Mouse (Mus musculus) frontal cortex, postnatal 14 days (tissue): Measurements from ENCODE around the gene Tead4.
"Not testable (repeated sequence)": the region's sequence is repeated elsewhere in the genome, so short reads cannot be mapped to it uniquely, and the experiment has no call there.

Experiments used
- DNase-seq, 2 experiments: peaks; one replicate each; pipeline ENCODE4 v3.0.0; 2022; ENCODE audit warnings: low spot score in 2 of 2

Tead4 gene

DNA sequence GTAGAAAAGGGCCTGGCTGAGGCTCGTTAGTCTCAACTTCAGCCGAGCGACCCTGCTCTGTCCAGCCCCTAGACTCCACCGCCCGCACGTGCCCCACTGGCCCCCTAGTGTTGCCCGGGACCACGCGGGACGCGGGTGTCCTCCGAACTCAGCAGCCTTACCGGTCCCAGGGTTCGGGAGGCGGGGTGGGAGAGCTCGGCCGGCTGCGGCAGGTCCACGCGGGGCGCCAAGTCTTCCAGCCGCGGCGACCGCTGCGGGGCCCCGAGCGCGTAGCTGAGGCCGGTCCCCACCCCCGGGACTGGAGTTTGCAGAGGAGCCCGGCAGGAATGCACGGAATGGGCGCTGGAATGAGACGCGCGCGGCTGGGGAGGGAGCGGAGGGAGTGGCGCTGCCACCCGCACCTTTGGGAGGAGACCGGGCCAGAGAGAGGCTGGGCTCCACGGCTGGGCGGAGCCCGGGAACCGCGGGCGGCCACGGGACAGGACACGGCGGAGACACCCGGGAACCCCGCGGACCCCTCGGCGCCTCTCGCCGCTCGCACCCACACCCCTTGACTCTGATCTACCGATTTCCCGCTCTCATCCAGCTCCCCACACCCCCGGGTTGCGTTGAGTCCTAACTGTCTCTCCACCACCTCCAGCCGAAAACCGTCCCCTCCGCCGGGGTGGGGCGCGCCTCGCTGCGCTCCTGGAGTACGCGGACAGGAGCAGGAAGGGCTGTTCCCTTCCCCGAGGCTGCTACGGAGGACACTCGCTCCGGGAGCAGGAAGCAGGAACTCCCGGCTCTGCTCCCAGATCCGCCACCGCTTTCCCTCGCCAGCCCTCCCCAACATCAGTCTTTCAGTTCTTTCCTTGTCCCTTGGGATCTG lies at the start of gene Tead4:
Tead4 (minus strand) TSS at position 690 of the 868 bp plus-strand sequence.
- no peak for DNase-seq

DNA sequence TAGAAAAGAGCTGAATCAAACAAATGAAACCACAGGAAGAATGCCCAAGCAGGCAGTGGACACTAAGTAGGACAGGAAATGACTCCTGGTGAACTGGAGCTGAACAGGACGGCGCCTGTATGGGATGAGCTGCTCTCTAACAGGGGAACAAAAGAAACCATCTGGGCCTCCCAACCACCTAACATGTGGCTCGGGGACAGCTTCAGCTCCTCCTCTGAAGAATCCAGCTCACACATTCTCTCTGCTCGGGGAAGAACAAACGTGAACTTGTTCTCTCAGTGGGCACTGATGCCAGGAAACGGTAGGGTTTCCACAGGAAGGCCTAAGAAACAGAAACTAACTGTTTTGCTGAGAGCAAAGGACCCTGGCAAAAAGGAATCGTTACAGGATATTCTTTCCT lies 49.1 kb upstream of the Tead4 start:
- peak in 1 of 2 experiments; percentile 35 for DNase-seq

DNA sequence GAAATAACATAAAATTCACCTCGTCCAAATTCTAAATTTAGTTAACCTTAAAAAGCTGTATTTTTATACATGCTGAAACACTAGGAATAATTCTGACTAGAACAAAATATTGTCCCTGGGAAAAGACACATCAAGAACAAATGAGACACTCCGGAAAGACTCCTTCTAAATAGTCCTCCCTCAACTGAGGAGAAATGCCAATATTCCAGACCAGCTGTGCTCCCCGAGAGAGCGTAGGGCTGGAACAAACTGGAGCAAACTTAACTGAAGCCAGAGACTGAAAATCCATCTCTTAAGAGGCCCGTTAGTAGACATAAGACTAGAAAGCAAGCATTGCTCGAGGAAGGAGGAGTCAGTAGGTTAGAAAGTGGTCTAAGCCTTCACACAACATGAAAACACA lies 46.2 kb upstream of the Tead4 start:
- no peak for DNase-seq

DNA sequence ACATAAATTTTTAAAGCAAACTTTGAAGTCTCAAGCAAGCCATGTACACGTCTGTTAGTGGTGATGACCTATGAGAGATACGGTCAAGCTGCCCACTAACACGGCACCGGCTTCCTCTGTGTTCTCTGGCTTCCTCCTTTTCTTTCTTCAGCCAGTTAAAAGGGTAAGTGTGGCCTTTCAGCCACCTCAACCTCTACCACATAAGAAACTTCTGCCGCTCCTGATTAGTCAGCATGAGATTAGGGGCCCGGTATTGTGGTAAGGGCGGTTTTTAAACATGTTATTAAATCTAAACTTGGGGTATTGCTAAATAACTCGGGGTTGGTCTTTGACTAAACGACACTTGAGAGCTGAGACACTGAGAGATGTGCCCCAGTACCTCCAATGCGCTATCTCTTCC lies 45.0 kb upstream of the Tead4 start:
- DNase-seq, result no peak

DNA sequence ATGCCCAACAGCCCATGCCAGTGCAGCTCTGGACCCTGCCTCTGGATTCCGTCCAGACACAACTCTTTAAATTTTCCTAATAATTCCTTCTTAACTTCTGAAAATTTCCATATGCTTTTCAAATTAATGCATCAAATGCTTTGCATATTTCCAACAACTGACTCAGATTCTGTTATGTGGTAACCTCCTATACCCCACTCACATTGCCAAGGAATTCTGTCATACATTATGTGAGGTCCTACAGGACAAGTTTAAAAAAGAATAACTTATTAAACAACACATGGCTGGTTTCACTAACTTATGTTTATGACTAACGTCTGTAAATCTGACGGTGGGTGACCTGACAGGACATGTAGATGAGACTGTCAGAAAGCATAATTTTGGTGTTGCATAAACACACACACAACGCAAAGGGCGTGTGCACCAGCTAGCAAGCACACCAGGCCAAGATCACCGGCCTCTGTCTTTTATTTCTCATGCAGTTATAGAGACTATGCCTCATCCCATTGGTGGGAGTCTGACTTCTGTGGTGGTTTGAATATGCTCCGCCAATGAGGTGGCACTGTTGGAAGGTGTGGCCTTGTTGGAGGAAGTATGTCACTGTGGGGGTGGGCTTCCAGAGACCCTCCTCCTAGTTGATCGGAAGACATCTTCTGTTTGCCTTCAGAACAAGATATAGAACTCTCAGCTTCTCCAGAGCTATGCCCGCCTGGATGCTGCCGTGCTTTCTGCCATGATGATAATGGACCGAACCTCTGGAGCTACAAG lies 41.5 kb upstream of the Tead4 start:
- no peak for DNase-seq

DNA sequence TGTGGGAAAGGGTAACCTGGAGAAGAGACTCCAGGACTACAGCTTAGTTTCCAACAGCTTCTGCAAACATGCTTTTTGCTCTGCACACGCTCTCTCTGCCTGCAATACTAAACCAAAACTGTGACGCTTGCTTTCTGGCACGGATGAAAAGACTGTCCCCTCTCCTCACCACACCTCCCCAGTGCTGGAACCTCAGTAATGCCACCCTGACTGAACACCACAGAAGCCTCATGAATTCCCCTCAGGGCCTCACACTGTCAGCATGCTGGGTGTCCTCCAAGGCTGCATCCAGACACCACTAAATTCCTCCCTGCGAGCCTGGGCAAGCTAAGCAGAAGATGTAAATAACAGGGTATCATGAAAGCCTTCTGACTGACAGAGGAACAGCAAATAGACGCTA lies 38.3 kb upstream of the Tead4 start:
- no peak for DNase-seq

DNA sequence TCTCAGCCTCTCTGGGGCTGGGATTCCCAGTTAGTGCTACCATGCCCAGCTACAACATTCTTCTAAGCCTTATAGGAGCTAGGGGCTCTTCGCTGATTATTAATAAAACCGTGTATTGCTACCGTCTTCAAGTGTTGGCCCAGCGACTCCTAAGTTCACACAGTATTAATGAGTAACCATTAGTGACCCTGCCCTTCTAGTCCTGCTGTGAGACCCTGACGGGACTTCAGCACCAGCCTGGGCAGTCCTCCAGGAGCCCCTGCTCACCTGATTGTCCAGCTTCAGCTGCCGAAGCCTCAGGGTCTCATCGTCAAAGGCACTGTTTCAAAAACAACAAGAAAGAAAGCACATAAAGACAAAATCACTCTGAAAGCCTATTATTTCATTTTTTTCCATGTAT lies 36.8 kb upstream of the Tead4 start:
- no peak for DNase-seq

DNA sequence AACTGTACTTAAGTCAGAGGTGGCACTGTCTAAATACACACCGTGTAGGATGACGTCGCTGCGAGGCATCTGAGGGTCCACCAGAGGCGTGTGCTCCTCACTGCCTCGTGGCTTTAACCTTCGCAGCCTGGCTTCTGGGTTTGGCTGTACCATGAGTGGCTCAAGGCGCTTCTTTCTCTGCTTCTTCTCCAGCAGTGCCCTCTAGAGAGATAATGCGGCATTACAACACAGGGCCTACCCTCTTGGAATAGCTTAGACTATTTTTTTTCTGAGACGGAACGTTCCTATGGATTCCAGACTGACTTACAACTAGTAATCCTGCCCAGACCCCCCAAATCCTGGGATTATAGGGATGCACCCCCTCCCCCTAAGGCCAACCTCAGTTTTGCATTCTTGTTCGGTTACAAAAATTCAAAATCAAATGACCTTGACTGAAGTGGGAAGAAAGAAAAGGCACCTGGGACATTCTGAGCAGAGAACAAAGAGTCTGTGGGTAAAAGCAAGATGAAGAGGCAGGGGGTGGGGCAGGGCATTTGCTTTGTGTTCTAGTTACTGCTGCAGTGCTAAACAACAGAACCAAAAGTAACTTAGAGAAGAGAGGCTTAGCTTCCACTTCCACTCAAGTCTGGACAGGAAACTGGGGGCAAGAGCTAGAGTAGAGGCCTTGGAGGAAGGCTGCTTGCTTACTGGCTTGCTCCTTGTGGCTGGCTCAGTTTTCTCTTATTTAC lies 33.9 kb upstream of the Tead4 start:
- DNase-seq, result peak; percentile 37 to 66

DNA sequence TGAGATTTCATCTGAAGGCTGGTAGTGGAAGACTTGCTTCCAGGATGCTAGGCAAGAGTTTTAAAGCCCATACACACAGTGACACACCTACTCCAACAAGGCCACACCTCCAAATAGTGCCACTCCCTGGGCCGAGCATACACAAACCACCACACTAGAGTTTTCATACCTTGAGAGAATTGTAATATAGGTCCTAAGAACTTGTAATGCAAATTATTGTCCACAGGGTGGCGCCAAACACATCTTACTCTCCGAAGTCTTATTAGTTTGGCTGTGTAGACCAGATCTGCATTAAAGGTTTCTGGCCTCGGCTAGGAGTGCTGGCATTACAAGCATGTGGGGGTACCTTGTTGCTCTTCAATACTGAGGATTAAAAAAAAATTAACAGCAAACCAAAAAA lies 17.7 kb upstream of the Tead4 start:
- peak in 1 of 2 experiments; percentile 48 for DNase-seq

DNA sequence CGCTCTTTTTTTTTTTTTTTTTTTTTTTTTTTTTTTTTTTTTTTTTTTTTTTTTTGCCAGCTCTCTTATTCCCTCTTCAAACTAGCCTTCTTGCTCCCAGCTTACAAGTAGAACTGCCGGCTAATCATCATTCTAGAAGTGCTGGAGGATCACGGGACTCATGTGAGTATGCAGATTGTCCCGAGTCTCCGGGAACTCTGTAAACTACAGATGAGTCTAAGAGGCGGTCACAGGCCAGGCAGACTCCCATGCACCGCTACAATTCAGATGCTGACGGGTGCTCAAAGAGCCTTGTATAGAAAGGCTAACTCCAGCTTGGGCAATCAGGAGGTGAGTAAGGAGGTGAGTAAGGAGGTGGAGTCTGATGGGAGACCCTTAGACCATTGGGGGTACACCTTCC lies 15.0 kb upstream of the Tead4 start:
- DNase-seq, result no peak

DNA sequence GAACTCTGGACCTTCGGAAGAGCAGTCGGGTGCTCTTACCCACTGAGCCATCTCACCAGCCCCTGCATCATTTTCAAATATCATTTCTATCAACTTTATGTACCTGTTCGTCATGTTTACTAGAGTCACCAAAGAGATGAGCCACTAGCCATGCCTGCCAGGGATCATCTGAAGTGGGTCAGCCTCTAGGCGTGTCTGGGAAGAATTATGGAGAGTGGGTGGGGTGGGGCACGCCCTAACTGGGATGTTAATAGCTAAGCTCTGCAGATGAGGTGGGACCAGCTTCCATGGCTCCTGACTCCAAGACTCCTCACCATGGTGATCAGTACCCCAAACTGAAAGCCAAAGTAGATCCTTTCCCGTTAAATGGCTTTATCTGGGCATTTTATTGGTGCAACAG lies 14.2 kb upstream of the Tead4 start:
- DNase-seq, result no peak

DNA sequence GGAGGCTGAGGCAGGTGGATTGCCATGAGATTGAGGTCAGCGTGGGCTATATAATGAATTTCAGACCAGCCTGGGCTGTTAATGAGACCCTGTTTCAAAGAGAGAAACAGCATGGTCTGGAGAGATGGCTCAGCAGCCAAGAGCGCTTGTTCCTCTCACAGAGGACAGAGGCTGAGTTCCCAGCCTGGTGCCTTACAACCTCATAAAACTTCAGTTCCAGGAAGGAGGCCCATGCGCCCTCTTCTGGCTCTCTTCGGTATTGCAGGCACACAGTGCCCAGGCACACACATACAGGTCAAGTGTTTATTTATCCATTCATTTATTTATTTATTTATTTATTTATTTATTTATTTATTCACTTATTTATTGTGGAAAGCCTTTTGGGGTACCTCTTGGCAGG lies 7.7 kb upstream of the Tead4 start:
- DNase-seq, result peak in 1 of 2 experiments; percentile 46

DNA sequence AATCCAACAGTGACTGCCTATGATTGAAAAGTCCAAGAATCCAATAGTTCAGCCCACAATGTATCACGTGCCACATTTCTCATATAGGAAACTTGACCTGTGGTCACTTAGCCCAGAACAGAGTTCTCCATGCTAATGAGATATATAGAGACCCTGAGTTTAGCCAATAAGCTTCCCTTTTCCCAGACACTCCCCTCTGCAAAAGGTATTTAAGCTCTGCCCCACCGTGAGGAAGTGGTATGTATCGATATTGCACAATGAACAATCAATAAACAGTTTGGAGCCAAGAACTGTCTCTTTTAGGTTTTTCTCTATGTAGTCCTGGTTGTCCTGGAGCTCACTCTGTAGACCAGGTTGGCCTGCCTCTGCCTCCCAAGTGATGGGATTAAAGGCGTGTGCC lies 4.2 kb upstream of the Tead4 start:
- no peak for DNase-seq

DNA sequence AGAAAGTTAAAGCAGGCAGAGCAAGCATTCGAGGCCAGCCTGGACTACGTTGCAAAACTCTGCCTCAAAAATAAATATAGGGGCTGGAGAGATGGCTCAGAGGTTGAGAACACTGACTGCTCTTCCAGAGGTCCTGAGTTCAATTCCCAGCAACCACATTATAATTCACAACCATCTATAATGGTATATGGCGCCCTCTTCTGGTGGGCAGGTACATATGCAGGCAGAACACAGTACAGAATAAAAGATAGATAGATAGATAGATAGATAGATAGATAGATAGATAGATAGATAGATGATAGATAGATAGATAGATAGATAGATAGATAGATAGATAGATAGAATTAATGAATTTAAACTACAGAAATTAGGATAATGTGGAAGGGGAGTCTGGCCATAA lies 2.0 kb upstream of the Tead4 start:
- not testable (repeated sequence) for DNase-seq

DNA sequence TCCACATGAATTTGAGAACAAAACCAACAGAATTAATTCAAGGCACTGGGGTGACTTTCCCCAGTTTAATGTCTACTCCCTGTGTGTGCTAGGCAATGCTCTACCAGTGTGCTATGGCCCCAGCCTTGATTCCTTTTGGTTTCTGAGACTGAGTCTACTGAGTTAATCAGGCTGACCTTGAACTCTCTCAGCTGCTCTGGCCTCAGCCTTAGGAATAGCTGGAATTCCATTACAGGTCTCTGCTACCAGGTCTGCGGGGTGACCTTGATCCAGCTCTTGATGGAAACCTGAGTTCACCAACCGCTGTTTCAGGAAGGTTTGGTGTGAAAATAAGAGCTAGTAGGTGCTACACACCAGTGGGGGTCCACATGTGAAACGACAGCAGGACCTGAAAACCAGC lies 1.3 kb upstream of the Tead4 start:
- DNase-seq, result no peak

DNA sequence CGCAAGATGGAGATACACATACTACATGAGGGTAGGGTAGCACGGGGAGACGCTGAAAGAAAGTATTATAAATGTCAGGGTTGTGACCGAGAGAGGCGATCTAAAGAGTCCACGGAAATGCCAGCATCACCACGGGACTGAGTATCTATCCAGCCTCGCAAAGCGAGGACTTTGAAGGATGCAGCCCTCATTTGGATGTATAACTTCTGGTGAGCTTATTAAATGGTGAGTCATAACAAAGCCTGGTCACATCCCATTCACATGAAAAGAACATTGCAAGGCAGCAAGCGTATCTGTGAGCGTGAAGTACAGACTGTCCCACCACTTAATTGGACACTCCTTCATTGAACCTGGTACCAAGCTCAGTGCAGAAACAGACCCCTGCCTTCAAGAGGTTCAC lies 835 bp upstream of the Tead4 start:
- no peak for DNase-seq

DNA sequence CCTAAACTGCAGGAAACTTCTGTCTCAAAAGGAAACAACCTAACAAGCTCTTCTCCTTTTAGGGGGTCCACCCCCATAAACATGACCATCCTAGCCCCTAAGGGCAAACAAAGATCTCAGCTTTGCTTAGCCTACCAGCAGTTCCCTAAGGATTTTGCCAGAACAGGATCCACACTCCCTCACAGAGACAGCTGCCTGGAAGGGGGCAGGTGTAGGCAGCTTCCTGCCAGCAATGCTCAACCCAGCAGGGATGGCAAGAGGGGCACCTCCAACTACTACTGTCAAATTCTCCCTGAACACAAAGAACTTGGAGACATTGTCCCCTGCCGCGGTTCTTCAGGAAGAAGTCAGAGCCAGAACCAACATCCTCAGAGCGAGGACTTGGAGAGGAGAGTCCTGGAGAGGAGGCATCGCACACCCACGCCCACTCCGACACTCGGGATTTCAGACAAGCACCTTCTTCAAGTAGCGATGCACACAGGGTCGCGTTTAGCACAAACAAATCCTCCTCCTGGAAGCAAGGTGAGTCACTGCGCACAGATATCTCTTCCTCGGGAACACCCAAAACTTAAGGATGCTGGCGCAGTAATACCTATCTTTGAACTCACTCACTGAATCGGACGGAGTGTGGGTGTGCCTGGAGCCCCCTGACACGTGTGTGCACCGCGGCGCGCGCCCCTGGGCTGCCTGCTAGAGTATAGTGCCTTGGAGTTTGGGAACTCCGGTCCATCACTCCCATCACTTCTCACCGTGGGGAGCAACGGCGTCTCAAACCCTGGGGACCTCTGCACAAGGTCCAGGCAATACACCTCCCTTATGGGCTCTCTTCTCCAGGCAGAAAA lies 1.1 kb downstream of the Tead4 start:
- DNase-seq, result peak in 1 of 2 experiments; percentile 15

DNA sequence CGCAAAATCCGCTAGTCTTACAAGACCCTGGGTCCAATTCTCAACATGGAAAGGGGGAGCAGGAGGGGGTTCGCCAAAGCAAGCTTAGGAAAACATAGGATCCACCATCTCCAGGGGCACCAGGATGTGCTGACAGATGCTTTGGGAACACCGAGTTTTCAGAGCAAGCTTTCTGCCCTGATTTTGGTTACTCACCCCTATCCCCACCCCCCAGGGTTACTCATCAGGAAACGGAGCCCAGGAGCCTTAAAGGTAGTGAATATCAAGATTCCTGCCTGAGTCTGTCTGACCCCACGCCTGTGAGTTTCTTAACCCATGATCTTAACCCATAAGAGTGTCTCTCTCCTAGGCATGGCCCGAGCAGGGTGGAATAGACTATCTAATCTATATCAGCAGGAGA lies 2.4 kb downstream of the Tead4 start:
- no peak for DNase-seq

DNA sequence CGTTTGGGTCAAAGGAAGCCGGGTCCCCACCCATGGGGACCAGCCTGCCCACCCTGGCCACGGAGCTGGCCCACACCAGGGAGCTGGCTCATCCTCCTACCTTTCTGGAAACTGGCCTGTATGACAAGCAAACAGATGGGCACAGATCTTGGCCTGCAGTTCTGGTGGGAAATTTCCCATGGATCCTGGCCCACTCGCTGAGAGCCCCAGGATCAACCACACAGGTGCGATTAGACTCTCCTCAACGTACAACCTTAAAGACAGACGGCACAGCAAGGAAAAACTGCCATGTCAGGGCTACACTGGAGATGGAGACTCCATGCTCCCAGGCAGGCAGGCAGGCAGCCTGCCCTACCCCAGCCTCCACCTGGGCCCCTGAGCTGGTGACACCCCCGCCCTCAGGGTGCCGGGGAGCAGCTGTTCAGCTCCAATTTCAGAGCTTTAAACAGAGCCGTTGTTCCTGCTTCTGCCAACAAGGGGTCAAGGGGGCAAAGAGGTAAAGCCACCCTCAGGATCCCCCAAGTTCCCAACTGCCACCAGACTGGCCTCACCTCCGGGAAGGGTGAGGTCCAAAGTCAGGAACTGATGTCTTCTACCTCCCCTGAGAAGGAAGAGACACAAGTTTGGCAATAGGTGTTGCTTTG lies 3.8 kb downstream of the Tead4 start:
- no peak for DNase-seq

DNA sequence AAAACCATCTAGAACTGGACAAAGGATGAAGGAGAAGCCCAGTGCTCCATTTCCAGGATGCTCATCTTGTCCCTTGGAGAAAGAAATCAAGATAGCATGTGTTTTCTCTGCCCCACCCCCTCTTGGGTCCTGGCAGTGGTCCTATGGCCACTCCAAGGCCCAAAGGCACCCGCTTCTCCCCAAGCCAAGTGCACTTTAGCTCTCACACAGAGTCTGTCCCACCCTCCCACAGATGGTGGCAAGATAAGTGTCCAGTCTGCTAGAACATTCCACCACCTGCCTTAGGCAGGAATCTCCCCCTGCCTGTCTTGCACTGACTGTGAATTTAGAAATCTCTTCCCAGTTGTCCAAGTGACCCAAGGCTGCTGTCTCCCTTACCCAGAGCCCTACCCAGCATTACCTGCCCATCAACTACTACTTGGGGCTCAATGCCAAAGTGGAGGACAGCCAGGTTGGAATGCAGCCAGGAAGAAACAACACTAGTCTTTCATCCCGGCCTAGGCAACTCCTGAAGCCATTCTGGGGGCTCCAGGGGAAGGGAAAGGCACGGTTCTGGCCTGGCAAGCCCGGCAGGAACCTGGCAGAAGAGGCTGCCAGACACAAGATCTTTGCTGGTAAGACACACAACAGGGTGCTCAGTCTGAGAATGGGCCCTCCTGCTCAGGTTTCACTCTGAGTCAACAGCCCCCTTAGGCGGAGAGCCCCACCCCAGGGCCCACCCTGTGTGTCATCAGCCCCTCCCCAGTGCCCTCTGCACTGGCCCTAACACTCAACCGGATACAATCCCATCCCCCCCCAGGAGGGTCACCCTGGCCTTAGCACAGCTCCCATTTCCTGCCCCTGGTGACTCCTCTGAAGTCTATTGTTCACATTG lies 4.5 kb downstream of the Tead4 start:
- DNase-seq, result no peak
